Mouse (Mus musculus): ENCODE results near the gene Inca1.
A peak's percentile ranks its signal among the peaks of the same experiment; 100 is the strongest.

Gene Inca1

GRCm38 (mm10) chr11:70653345-70654197 is 46.4 kb downstream of the Inca1 start:
- peak; percentile 79 to 93 for DNase-seq (ENCODE audit: inconsistent age in 2 of 2, low spot score in 1 of 2)

DNA sequence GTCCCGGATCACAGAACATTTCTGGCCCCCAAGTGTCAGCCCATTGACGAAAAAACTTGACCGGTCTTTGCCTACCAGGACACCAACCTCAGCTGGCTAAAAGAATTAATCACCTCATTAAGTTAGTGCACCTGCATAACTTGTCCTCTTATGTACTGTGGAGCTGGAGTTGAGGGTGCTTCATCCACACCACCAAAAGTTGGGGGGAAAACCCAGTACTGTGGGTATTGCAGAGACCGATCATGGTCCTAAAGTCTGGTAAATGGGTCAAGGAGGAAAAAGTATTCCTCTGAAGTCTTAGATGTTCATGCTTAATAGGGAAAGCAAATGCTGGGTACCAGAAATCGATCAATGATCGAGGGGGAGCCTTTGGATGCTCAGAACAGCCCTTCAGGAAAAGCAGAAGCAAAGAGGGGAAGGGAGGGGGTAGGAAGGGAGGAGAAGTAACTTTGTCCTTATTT is 47.0 kb downstream of the Inca1 start:
- DNase-seq (ENCODE audit: inconsistent age in 2 of 2, low spot score in 1 of 2), result peak in 1 of 2 experiments; percentile 85

DNA sequence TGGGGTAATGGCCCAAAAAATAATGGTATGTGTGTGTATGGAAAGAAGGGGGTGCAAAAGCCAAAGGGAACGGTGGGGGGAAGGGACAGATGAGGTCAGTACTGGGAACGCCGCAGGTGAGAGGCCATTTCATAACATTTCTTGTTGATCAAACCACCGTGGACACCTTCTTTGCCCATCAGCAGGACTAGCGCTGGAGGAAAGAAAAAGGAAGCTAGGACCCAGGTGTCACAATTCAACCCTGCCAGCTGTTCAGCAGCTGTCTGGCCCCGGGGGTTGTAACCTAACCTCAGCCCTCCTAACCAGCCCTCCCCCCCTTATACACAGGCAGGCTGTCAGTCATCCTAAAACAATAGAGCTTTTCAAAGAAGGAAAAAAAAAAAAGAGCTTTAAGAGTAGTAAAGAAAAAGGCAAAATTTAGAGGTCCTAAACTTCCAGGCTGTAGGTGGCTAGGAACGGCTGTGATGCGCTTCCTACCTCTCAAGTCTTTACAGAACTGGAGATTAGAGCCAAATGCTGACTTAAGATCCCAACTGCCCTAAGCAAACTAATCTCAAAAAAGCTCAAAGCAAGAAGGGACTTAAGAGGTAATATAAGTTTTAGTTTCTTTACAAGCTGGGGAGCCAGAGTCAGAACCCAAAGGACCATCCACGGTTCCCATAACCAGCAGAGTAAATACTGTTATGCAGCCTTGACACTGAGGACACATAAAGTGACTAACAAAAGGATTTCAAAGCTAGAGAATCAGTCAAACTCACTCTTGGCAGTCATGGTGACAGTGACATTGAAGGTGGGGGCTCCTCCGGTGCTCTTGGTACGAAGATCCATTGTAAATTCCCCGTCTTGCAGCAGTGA is 47.7 kb downstream of the Inca1 start:
- DNase-seq (ENCODE audit: inconsistent age in 2 of 2, low spot score in 1 of 2), result peak; percentile 45 to 70

DNA sequence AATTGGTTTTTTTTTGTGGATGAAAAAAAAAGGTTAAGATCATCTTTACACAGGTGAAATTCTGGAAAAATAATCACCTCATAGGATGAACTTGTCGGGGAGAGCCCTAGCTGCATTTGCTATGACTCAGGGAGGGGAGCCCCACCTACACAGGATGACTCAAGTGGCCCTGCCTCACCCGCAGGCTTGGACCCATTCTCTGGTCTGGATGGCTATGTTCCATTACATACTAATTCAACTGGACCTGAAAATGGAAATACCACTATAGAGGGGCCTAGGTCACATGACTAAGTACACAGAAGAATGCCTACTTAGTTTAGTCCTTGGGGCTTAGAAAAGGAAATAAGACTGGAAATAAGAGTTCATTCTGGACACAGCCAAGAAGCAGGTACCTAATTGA is 48.6 kb downstream of the Inca1 start:
- DNase-seq (ENCODE audit: inconsistent age in 2 of 2, low spot score in 1 of 2), result peak; percentile 73 to 83

GRCm38 (mm10) chr11:70650322-70651175 is 49.4 kb downstream of the Inca1 start:
- DNase-seq (ENCODE audit: inconsistent age in 2 of 2, low spot score in 1 of 2), result peak; percentile 34 to 63

GRCm38 (mm10) chr11:70649185-70649734 is 50.7 kb downstream of the Inca1 start:
- peak in 1 of 2 experiments; percentile 23 for DNase-seq (ENCODE audit: inconsistent age in 2 of 2, low spot score in 1 of 2)

DNA sequence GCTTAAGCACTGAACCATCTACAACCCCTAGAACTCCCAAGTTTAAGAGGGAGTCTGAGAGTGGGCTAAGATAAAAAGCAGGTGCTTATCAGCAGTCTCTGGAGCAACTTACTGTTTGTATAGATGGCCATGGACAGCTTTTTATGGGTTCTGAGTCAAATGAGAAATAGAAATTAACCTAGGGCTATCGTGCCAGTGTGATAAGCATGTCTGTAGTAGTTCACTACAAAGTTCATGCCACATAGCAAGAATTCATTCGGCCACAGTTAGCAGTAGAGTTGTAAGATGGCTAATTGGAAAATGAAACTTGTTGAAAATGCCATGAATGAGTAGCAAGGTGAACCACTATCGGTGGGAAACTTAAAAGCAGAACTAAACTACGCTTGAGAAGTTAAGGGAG is 51.4 kb downstream of the Inca1 start:
- peak in 1 of 2 experiments; percentile 52 for DNase-seq (ENCODE audit: inconsistent age in 2 of 2, low spot score in 1 of 2)

DNA sequence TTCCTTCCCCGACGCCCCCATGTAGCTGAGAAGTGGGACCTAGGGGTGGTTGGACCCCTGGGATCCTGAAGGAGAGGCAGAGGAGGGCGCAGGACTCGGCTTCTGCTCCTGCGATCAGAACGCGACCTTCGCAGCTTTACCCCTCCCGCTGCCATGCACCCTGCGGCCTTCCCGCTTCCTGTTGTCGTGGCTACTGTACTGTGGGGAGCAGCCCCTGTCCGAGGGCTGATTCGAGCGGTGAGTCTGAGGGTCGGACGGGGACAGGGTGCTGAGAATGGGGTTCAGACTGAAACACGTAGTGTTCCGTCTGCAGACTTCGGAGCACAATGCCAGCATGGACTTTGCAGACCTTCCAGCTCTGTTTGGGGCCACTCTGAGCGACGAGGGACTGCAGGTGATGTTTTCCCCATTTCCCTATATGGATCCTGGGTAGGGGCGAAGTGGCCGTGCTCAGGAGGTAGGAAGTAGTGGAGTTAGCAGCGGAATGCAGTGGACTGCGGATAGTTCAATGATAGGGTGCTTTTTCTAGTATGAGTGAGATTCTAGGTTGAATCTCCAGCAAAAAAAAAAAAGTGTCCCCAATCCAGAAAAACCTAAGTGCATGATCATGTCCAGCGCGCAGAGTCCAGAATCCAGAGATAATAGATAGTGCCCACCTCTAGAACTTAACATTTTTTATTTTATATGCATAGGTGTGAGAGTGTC is 52.1 kb downstream of the Inca1 start:
- peak; percentile 63 to 86 for DNase-seq (ENCODE audit: inconsistent age in 2 of 2, low spot score in 1 of 2)

GRCm38 (mm10) chr11:70646691-70647650 is 53.0 kb downstream of the Inca1 start, which contains the start of the genes Rnf167 and Slc25a11:
Gene Rnf167, plus strand, starts transcription at chr11:70647235.
Gene Slc25a11, minus strand, starts transcription at chr11:70647479.
- DNase-seq (ENCODE audit: inconsistent age in 2 of 2, low spot score in 1 of 2), result peak; percentile 97 to 98

- DNase-seq (ENCODE audit: inconsistent age in 2 of 2, low spot score in 1 of 2), result peak in 1 of 2 experiments; percentile 46
Measured at GRCm38 (mm10) chr11:70646259-70646555, 53.7 kb downstream of the Inca1 start.

- peak; percentile 22 to 71 for DNase-seq (ENCODE audit: inconsistent age in 2 of 2, low spot score in 1 of 2)
Measured at GRCm38 (mm10) chr11:70645461-70646258, 54.3 kb downstream of the Inca1 start.

- DNase-seq (ENCODE audit: inconsistent age in 2 of 2, low spot score in 1 of 2), result peak in 1 of 2 experiments; percentile 36
Measured at GRCm38 (mm10) chr11:70644564-70645103, 55.3 kb downstream of the Inca1 start.

DNA sequence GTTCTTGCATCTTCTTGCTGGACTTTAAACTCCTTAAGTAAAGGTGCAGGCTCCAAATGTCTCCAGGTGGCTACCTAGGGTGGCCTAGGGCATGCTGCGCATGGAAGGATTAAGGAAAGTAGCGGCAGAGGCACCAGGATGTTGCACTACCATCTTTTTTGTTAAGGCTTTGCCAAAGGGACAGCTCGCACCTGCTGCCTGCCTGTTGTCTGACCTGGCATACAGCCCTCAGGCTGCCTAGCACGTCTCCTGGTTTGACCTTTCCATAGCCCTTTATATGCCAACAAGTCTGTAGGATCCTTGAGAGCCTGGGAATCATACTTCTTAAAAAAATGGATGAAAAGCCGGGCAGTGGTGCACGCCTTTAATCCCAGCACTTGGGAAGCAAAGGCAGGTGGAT is 56.9 kb downstream of the Inca1 start:
- DNase-seq (ENCODE audit: inconsistent age in 2 of 2, low spot score in 1 of 2), result no peak

DNA sequence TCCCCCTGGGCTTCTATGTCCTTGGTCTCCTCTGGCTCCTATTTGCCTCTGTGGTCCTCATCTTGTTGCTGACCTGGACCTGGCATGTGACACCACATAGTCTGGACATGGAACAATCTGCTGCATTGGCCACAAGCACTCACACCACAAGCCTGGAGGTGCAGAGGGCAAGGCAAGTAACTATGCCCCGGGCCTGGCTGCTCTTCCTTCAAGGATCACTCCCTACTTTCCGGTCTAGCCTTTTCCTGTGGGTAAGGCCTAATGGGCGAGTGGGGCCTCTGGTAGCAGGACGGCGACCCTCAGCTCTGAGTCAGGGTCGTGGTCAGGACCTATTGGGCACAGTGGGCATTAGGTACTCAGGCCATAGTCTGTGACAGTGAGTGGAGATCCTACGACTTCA is 58.7 kb downstream of the Inca1 start:
- no peak for DNase-seq (ENCODE audit: inconsistent age in 2 of 2, low spot score in 1 of 2)

GRCm38 (mm10) chr11:70639976-70640375 is 60.0 kb downstream of the Inca1 start:
- peak; percentile 27 to 66 for DNase-seq (ENCODE audit: inconsistent age in 2 of 2, low spot score in 1 of 2)

GRCm38 (mm10) chr11:70638714-70639278 is 61.2 kb downstream of the Inca1 start, which contains the start of gene Gp1ba:
Gene Gp1ba, plus strand, starts transcription at chr11:70639122.
- no peak for DNase-seq (ENCODE audit: inconsistent age in 2 of 2, low spot score in 1 of 2)
